Mouse (Mus musculus): ENCODE measurements around the gene Csta1. TPM values are rescaled to one million over a fixed set of nuclear protein-coding genes. Genes with fewer than 3 reads are reported as not detected.
"Not testable (repeated sequence)": the region's sequence is repeated elsewhere in the genome, so short reads cannot be mapped to it uniquely, and the experiment has no call there.

The Csta1 gene
- not detected in 2 replicates for polyA plus RNA-seq (2015; fragmentation: Nextera tagmentation; extraction: Ambion mirVana)

GRCm38 (mm10) chr16:36131141-36131540 is at the start of gene Csta1:
Csta1 (minus strand) TSS chr16:36131241.
- no peak for ATAC-seq (replicated peaks)
- Histone ChIP-seq H3K27me3 (no peaks in the 10 kb centered on the region), H3K9me3 (no peaks in the 10 kb centered on the region), H3K4me2 (replicated peaks) (no peak within 1 kb of the TSS), H3K4me3 (no peak within 1 kb of the TSS), H3K27ac (replicated peaks) (no peak within 1 kb of the TSS), H3K36me3 (no peaks in the 10 kb centered on the region), H3K4me1 (no peaks in the 10 kb centered on the region), H3K9ac (replicated peaks) (no peak within 1 kb of the TSS)
- 84% methylated on average over 1 of the region's 1 CpGs for WGBS

- Histone ChIP-seq H3K4me2 (replicated peaks) (no peak overlapping the region), H3K36me3 (no peaks in the 10 kb centered on the region), H3K9ac (replicated peaks) (no peak overlapping the region), H3K4me3 (no peak overlapping the region), H3K4me1 (no peaks in the 10 kb centered on the region), H3K27me3 (no peaks in the 10 kb centered on the region), H3K27ac (replicated peaks) (no peak overlapping the region), H3K9me3 (no peaks in the 10 kb centered on the region)
- ATAC-seq (replicated peaks), result no peak
- 87% methylated on average over 2 of the region's 2 CpGs for WGBS
Measured at GRCm38 (mm10) chr16:36179910-36180309, 48.9 kb upstream of the Csta1 start.

- no peaks in the 10 kb centered on the region for H3K9me3 ChIP-seq
- ATAC-seq (replicated peaks), result no peak
- H3K27me3 ChIP-seq, result no peaks in the 10 kb centered on the region
- H3K36me3 ChIP-seq, result no peaks in the 10 kb centered on the region
- no peaks in the 10 kb centered on the region for H3K4me1 ChIP-seq
- no peak overlapping the region for H3K4me2 ChIP-seq (replicated peaks)
- H3K27ac ChIP-seq (replicated peaks), result no peak overlapping the region
- H3K9ac ChIP-seq (replicated peaks), result no peak overlapping the region
- H3K4me3 ChIP-seq, result no peak overlapping the region
Measured at GRCm38 (mm10) chr16:36176108-36176507, 45.1 kb upstream of the Csta1 start.

GRCm38 (mm10) chr16:36167841-36168240 is 36.8 kb upstream of the Csta1 start:
- not testable (repeated sequence) for H3K27me3 ChIP-seq; H3K27ac ChIP-seq (replicated peaks); H3K9me3 ChIP-seq; H3K36me3 ChIP-seq; H3K4me2 ChIP-seq (replicated peaks); ATAC-seq (replicated peaks); H3K4me1 ChIP-seq; H3K4me3 ChIP-seq; H3K9ac ChIP-seq (replicated peaks)
- 84% methylated on average over 9 of the region's 10 CpGs for WGBS

- no peaks in the 10 kb centered on the region for H3K4me1 ChIP-seq
Measured at GRCm38 (mm10) chr16:36156402-36156975, 25.4 kb upstream of the Csta1 start, which contains the start of gene Stfa2l1. Stfa2l1 (plus strand) TSS chr16:36156811.

GRCm38 (mm10) chr16:36138201-36138600 is 7.2 kb upstream of the Csta1 start:
- no peaks in the 10 kb centered on the region for H3K9me3 ChIP-seq

More at GRCm38 (mm10) chr16:36156402-36156975, 25.4 kb upstream of the Csta1 start, which contains the start of gene Stfa2l1:
- Histone ChIP-seq H3K4me2 (replicated peaks) (no peak within 1 kb of the TSS), H3K4me3 (no peak within 1 kb of the TSS), H3K27ac (replicated peaks) (no peak within 1 kb of the TSS), H3K36me3 (no peaks in the 10 kb centered on the region), H3K27me3 (no peaks in the 10 kb centered on the region), H3K9me3 (no peaks in the 10 kb centered on the region), H3K9ac (replicated peaks) (no peak within 1 kb of the TSS)
- no peak for ATAC-seq (replicated peaks)

GRCm38 (mm10) chr16:36128092-36128491 is 2.9 kb downstream of the Csta1 start:
- H3K4me3 ChIP-seq, result no peak overlapping the region
- no peak overlapping the region for H3K4me2 ChIP-seq (replicated peaks)
- 90% methylated on average over 7 of the region's 7 CpGs for WGBS
- H3K4me1 ChIP-seq, result no peaks in the 10 kb centered on the region
- no peak overlapping the region for H3K27ac ChIP-seq (replicated peaks)
- H3K9ac ChIP-seq (replicated peaks), result no peak overlapping the region
- H3K36me3 ChIP-seq, result no peaks in the 10 kb centered on the region
- H3K9me3 ChIP-seq, result no peaks in the 10 kb centered on the region
- ATAC-seq (replicated peaks), result no peak
- H3K27me3 ChIP-seq, result no peaks in the 10 kb centered on the region

More at GRCm38 (mm10) chr16:36138201-36138600, 7.2 kb upstream of the Csta1 start:
- H3K4me3 ChIP-seq, result no peak overlapping the region
- no peak overlapping the region for H3K9ac ChIP-seq (replicated peaks)
- no peak for ATAC-seq (replicated peaks)
- H3K36me3 ChIP-seq, result no peaks in the 10 kb centered on the region
- 78% methylated on average over 2 of the region's 2 CpGs for whole genome bisulfite sequencing
- H3K4me1 ChIP-seq, result no peaks in the 10 kb centered on the region
- no peak overlapping the region for H3K27ac ChIP-seq (replicated peaks)
- H3K4me2 ChIP-seq (replicated peaks), result no peak overlapping the region
- H3K27me3 ChIP-seq, result no peaks in the 10 kb centered on the region

- 91% methylated on average over 6 of the region's 6 CpGs for WGBS
Measured at GRCm38 (mm10) chr16:36115751-36116150, 15.3 kb downstream of the Csta1 start.

GRCm38 (mm10) chr16:36111486-36111885 is 19.6 kb downstream of the Csta1 start:
- not testable (repeated sequence) for H3K4me2 ChIP-seq (replicated peaks); H3K9ac ChIP-seq (replicated peaks); H3K27ac ChIP-seq (replicated peaks); H3K36me3 ChIP-seq; ATAC-seq (replicated peaks); H3K4me3 ChIP-seq; H3K9me3 ChIP-seq; H3K4me1 ChIP-seq; H3K27me3 ChIP-seq

More at GRCm38 (mm10) chr16:36115751-36116150, 15.3 kb downstream of the Csta1 start:
- H3K9me3 ChIP-seq; ATAC-seq (replicated peaks); H3K4me3 ChIP-seq; H3K4me2 ChIP-seq (replicated peaks); H3K27me3 ChIP-seq; H3K4me1 ChIP-seq; H3K27ac ChIP-seq (replicated peaks); H3K9ac ChIP-seq (replicated peaks); H3K36me3 ChIP-seq: not testable (repeated sequence)

- ATAC-seq (replicated peaks), result no peak
- Histone ChIP-seq H3K4me3 (no peak overlapping the region), H3K27me3 (no peaks in the 10 kb centered on the region), H3K4me2 (replicated peaks) (no peak overlapping the region), H3K9me3 (no peaks in the 10 kb centered on the region), H3K36me3 (no peaks in the 10 kb centered on the region), H3K9ac (replicated peaks) (no peak overlapping the region), H3K4me1 (no peaks in the 10 kb centered on the region), H3K27ac (replicated peaks) (no peak overlapping the region)
- 84% methylated on average over 1 of the region's 1 CpGs for WGBS
Measured at GRCm38 (mm10) chr16:36102211-36102610, 28.8 kb downstream of the Csta1 start.

GRCm38 (mm10) chr16:36101526-36101925 is 29.5 kb downstream of the Csta1 start:
- Histone ChIP-seq H3K27me3 (no peaks in the 10 kb centered on the region), H3K4me3 (no peak overlapping the region), H3K4me1 (no peaks in the 10 kb centered on the region), H3K9me3 (no peaks in the 10 kb centered on the region), H3K36me3 (no peaks in the 10 kb centered on the region), H3K9ac (replicated peaks) (no peak overlapping the region), H3K27ac (replicated peaks) (no peak overlapping the region), H3K4me2 (replicated peaks) (no peak overlapping the region)
- WGBS, result 85% methylated on average over 1 of the region's 1 CpGs
- no peak for ATAC-seq (replicated peaks)

- WGBS, result 94% methylated on average over 12 of the region's 12 CpGs
- ATAC-seq (replicated peaks); H3K4me1 ChIP-seq: not testable (repeated sequence)
Measured at GRCm38 (mm10) chr16:36097813-36098499, 33.1 kb downstream of the Csta1 start.

GRCm38 (mm10) chr16:36094079-36094478 is 37.0 kb downstream of the Csta1 start:
- 84% methylated on average over 3 of the region's 3 CpGs for WGBS
- no peak for ATAC-seq (replicated peaks)

More at GRCm38 (mm10) chr16:36097813-36098499, 33.1 kb downstream of the Csta1 start:
- H3K27me3 ChIP-seq; H3K4me2 ChIP-seq (replicated peaks); H3K27ac ChIP-seq (replicated peaks); H3K9me3 ChIP-seq; H3K36me3 ChIP-seq; H3K9ac ChIP-seq (replicated peaks); H3K4me3 ChIP-seq: not testable (repeated sequence)

More at GRCm38 (mm10) chr16:36094079-36094478, 37.0 kb downstream of the Csta1 start:
- Histone ChIP-seq H3K36me3 (no peaks in the 10 kb centered on the region), H3K9ac (replicated peaks) (no peak overlapping the region), H3K27ac (replicated peaks) (no peak overlapping the region), H3K27me3 (no peaks in the 10 kb centered on the region), H3K4me3 (no peak overlapping the region), H3K4me2 (replicated peaks) (no peak overlapping the region), H3K9me3 (no peaks in the 10 kb centered on the region), H3K4me1 (no peaks in the 10 kb centered on the region)

Data from forebrain, embryonic 15.5 days (tissue).